Mouse (Mus musculus) neural tube, embryonic 10.5 days (tissue): ENCODE measurements at regions not wholly inside any gene's neighbourhood (a gene's known extent, or its start where the extent isn't known, plus 50 kb on each side); places are given as distances from the start of the nearest gene placed in this dataset.
A peak's percentile ranks its signal among the peaks of the same experiment; 100 is the strongest.

Source experiments
- DNase-seq: peaks from one replicate; pipeline ENCODE4 v3.0.0-alpha.2; 2017; ENCODE audit warnings: low spot score; ENCODE audit errors: extremely low spot score

DNA sequence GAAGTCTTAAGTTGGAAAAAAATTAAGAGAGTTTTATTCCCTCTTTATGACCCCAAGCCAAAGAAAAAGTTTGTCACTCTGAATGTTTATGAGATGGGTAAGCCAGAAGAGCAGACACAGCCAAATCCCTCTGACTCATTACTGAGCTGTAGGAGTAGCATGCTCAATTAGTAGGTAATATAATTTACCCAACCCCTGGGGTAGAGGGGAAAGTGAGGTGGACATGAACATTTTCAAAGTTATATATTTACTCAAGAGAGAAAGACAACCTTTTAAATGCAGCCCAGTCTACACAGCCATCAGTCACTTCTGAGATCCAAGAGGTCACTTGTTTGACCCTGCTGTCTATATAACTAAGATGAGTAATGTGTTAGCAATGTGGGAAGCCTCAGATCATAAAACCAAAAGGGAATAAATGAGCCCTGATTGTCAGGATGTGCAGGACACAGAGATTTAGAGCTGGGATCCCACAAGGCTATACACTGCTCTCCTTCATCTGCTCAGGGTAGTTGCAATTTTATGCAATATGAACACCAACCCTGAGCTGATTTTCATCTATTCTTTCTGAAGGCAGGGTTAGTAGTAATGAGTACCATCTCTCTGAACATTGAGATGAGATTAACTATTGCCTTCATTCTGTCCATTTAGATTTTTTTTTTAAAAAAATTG, 114.7 kb upstream of the Ndp start:
- no peak for DNase-seq

DNA sequence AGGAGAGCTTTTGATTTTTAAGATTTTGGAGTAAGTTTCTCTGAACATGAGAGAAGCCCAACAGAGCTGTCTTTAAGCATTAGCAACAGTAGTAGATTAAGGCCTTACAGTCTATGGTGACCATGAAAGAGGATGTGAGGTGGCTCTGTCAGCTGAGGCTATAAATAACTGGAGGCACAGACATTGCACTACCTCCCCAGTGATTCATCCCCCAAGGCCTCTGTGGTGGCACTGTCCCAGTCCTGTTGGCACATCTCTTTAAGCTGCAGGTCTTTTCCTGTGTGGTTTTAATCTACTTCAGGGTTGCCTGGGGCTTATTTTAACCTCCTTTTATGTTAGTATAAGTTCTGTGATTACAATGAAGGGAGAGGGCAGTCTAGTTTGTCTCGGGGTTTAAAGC, 106.2 kb upstream of the Ndp start:
- DNase-seq = no peak

DNA sequence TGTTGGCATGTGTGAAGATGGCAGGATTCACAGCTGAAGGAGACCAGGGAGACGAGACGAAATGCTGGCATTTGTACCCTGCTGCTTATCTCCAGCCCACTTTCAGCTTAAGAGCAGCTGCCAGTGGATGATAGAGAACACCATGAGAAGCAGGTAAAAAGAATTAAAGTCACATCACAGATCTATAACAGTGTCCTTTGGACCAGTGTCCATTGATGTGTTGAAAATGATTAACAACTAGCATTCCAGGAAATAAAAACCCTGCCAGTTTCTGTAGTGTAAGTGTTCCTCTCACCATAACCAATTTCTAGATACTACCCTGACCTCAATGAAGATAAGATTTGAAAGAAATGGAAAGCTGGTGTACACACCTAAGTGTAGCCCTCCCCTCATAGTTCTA, 97.6 kb upstream of the Ndp start:
- no peak for DNase-seq

DNA sequence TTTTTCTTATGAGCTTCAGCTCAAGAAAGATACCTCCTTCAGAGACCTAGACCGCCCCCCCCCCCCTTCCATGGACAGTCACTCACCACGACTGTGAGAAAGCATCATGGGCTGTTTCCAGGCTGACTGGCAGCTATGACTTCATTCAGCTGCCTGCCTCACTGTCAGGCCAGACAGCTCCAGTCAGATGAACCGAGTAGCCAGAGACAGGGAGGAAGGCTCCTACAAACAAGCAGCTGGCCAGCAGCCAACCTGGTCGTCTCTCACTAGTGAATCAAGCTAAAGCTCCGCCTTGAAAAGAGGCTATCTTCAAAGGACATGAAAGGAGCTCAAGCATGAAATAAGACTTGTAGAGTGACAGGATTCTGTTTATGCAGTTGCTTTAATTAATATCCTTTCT, 87.0 kb upstream of the Ndp start:
- DNase-seq = peak; percentile 11
